Mouse (Mus musculus) embryonic facial prominence, embryonic 15.5 days (tissue): ENCODE data around the gene Drg1. TPM values are rescaled to one million over a fixed set of nuclear protein-coding genes. Genes with fewer than 3 reads are reported as not detected.

Experiments
- ATAC-seq: fragments of 200-750 bp; cut with Nextera tagmentation; 2 replicates; pipeline ENCODE4 v1.8.0; 2017; ENCODE audit warnings: low read depth, moderate TSS enrichment; ENCODE audit not compliant: insufficient number of reproducible peaks, low FRiP score, low TSS enrichment
- H3K27ac ChIP-seq: fragments of 300-500 bp; sonication (generic); replicated peaks from 2 replicates; pipeline ENCODE4 v1.5.1; 2015; ENCODE audit warnings: mild to moderate bottlenecking, inconsistent platforms
- H3K27me3 ChIP-seq: fragments of 300-500 bp; sonication (generic); 2 replicates; pipeline ENCODE4 v1.6.1; 2015; ENCODE audit warnings: inconsistent platforms
- H3K36me3 ChIP-seq: fragments of 300-500 bp; sonication (generic); 2 replicates; pipeline ENCODE4 v1.6.1; 2015; ENCODE audit warnings: mild to moderate bottlenecking, inconsistent platforms
- H3K4me1 ChIP-seq: fragments of 300-500 bp; sonication (generic); 2 replicates; pipeline ENCODE4 v1.6.1; 2015; ENCODE audit warnings: inconsistent platforms
- H3K4me2 ChIP-seq: fragments of 300-500 bp; sonication (generic); replicated peaks from 2 replicates; pipeline ENCODE4 v1.6.1; 2015; ENCODE audit warnings: mild to moderate bottlenecking, inconsistent platforms
- H3K4me3 ChIP-seq: fragments of 300-500 bp; sonication (generic); replicated peaks from 2 replicates; pipeline ENCODE4 v1.5.1; 2015; ENCODE audit warnings: mild to moderate bottlenecking, inconsistent platforms
- H3K9ac ChIP-seq: fragments of 300-500 bp; sonication (generic); 2 replicates; pipeline ENCODE4 v1.6.1; 2015; ENCODE audit warnings: inconsistent platforms
- H3K9me3 ChIP-seq: fragments of 300-500 bp; sonication (generic); replicated peaks from 2 replicates; pipeline ENCODE4 v1.6.1; 2016; ENCODE audit warnings: inconsistent platforms
- WGBS: fragments of 180-500 bp; shearing (Covaris S2); methylation state at CpG from one replicate; pipeline ENCODE4 v1.1.7; 2015; 5-methylcytosine and 5-hydroxymethylcytosine counted together
- polyA plus RNA-seq: library from polyadenylated mRNA; unstranded; fragments of >200 nt; fragmentation: Nextera tagmentation; extraction: Ambion mirVana; gene quantifications from 2 replicates; pipeline ENCODE4 v1.2.1, GENCODE M21; 2015

Gene Drg1
- polyA plus RNA-seq, 1 experiment from 2014 or later = 201 TPM

DNA sequence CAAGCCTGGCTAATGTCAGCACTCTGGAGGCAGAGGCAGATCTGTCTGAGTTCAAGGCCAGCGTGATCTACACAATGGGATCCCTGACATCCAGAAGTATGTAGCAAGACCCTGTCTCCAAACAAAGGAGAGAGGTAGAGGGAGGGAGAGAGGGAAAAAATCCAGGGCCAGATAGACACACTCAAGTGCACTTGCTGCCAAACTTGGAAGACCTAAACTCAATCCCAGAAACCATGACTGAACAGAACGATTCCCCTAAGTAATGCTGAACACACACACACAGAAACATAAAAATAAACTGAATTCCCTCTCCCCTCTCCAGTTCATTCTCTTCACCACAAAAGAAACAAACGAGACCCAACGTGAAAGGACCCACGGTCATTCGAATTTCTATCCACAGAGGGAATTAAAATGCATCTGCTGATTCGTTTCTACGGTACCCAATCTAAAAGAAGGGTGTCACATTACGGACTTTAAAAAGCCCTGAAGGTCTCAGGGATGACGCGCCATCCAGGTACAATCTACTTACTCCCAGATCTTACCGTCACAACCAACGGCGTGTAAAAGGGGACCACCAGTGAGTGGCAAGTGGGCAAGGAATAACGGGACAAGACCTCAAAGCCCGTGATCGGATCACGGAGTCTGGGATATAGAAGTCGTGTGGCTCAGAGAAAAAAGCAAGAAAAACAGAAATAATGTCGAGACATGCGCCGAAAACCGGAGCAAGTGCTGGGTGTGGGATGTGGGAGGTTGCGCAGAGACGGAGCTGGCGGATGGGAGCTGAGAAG lies 730 bp downstream of the Drg1 start:
- Histone ChIP-seq H3K27ac (peak overlapping the region; percentile 97), H3K4me2 (peak overlapping the region; percentile 63), H3K36me3 (peaks cover 30% of the 10 kb centered on the region), H3K27me3 (no peaks in the 10 kb centered on the region), H3K4me1 (peaks cover 15% of the 10 kb centered on the region), H3K9ac (peak overlapping the region; percentile 100), H3K4me3 (peak overlapping the region; percentile 82), H3K9me3 (no peaks in the 10 kb centered on the region)
- ATAC-seq = no peak
- WGBS = 2% methylated on average over 26 of the region's 26 CpGs

DNA sequence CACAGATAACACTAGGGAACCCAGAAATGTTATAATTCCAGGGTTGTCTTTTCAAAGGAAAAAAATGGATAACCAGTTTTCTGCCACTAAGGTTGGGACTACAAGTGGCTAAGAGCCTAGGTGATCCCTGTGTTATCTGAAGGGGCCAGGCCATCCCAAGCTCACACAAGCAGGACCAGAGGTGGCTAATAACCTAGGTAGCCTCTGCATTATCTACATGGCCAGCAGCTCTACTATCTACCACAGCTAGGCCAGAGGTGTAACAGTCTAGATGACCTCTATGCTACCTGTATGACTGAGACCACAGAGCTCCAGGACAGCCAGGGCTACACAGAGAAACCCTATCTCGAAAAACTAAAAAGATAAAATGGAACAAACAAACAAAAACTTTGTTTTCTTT lies 6.7 kb downstream of the Drg1 start:
- Histone ChIP-seq H3K27me3 (no peaks in the 10 kb centered on the region), H3K36me3 (peaks cover 83% of the 10 kb centered on the region), H3K9ac (no peak overlapping the region), H3K4me3 (no peak overlapping the region), H3K9me3 (no peaks in the 10 kb centered on the region), H3K4me2 (no peak overlapping the region), H3K4me1 (peaks cover 5% of the 10 kb centered on the region; the same call in 1 of the 2 replicates), H3K27ac (no peak overlapping the region)
- ATAC-seq = no peak
- whole genome bisulfite sequencing = 94% methylated on average over 1 of the region's 1 CpGs

DNA sequence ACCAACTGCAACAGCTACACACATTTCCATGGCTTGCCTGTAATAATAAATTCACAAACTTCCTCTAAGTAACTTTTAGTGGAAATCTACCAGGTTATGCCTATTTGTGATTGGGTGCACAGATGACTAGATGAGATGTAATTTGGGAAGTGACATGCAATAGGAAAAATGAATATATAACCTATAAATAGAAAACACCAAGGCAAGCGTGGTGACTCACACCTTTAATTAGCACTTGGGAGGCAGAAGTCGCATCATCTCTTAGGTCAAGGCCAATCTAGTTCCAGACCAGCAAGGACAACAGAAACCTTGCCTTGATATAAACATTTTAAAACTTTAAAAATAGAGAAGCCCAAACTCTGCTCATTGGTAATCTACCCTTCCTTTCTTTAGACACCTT lies 18.8 kb downstream of the Drg1 start:
- Histone ChIP-seq H3K4me3 (no peak overlapping the region), H3K4me1 (no peaks in the 10 kb centered on the region), H3K9ac (no peak overlapping the region), H3K27me3 (no peaks in the 10 kb centered on the region), H3K4me2 (no peak overlapping the region), H3K36me3 (peaks cover 89% of the 10 kb centered on the region), H3K27ac (no peak overlapping the region), H3K9me3 (no peaks in the 10 kb centered on the region)
- no peak for ATAC-seq
- WGBS = 77% methylated on average over 2 of the region's 2 CpGs

DNA sequence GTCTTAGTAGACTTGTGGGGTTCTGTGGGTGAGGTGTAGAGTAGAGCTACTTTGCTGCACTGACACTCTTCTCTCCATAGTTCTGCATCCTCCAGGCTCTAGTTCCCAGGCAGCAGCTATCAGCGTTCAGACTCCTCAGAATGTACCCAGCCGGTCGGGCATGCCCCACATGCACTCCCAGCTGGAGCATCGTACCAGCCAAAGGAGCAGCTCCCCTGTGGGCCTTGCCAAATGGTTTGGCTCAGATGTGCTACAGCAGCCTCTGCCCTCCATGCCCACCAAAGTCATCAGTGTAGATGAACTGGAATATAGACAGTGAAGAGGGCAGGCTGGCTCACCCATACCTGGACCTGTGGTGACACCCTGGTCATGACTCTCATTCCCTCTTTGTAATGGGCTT lies 22.4 kb downstream of the Drg1 start:
- no peaks in the 10 kb centered on the region for H3K9me3 ChIP-seq
- H3K27me3 ChIP-seq = no peaks in the 10 kb centered on the region
- H3K27ac ChIP-seq = no peak overlapping the region
- ATAC-seq = no peak
- H3K36me3 ChIP-seq = peaks cover 90% of the 10 kb centered on the region
- H3K9ac ChIP-seq = no peak overlapping the region
- 77% methylated on average over 4 of the region's 4 CpGs for WGBS
- H3K4me1 ChIP-seq = no peaks in the 10 kb centered on the region
- no peak overlapping the region for H3K4me2 ChIP-seq
- H3K4me3 ChIP-seq = no peak overlapping the region

DNA sequence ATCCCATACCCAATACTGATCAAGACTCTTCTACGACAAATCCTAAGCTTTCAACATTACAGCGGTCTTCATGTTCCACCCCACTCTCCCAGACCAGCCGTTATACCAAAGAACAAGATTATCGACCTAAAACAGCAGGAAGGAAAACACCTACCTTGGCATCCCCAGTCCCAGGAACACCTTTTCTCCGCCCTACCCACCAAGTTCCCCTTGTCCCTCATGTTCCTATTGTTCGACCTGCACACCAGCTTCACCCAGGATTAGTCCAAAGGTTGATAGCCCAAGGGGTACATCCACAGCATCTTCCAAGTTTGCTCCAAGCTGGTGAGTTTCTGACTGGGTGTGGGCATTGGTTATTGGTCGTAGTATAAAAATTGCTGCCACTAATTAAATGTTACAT lies 23.8 kb downstream of the Drg1 start:
- 94% methylated on average over 7 of the region's 7 CpGs for WGBS
- H3K27me3 ChIP-seq = no peaks in the 10 kb centered on the region
- no peak for ATAC-seq
- H3K4me3 ChIP-seq = no peak overlapping the region
- no peak overlapping the region for H3K9ac ChIP-seq
- H3K36me3 ChIP-seq = peaks cover 87% of the 10 kb centered on the region
- H3K4me1 ChIP-seq = no peaks in the 10 kb centered on the region
- H3K4me2 ChIP-seq = no peak overlapping the region
- H3K27ac ChIP-seq = no peak overlapping the region
- H3K9me3 ChIP-seq = no peaks in the 10 kb centered on the region

DNA sequence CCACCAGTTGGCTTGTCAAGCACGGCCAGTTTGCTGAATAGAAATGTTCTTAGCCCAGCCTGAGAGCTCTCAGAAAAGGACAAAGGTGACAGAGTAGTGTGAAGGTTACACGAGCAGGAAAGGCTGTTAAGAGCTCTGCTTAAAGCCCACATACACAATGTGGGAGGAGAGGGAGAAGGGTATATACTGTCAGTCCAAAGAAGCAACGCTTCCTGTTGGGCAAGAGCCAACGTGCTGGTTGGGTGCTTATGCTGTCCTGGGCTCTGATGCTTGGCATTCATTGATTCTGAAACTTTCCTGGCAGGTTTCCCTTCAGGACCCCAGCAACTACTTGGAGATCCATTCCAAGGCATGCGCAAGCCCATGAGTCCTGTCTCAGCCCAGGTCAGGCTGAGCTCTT lies 30.9 kb downstream of the Drg1 start:
- no peak overlapping the region for H3K27ac ChIP-seq
- no peak overlapping the region for H3K4me3 ChIP-seq
- no peaks in the 10 kb centered on the region for H3K9me3 ChIP-seq
- no peaks in the 10 kb centered on the region for H3K4me1 ChIP-seq
- 89% methylated on average over 5 of the region's 5 CpGs for WGBS
- no peak for ATAC-seq
- H3K36me3 ChIP-seq = peaks cover 87% of the 10 kb centered on the region
- H3K27me3 ChIP-seq = no peaks in the 10 kb centered on the region
- no peak overlapping the region for H3K9ac ChIP-seq
- H3K4me2 ChIP-seq = no peak overlapping the region

DNA sequence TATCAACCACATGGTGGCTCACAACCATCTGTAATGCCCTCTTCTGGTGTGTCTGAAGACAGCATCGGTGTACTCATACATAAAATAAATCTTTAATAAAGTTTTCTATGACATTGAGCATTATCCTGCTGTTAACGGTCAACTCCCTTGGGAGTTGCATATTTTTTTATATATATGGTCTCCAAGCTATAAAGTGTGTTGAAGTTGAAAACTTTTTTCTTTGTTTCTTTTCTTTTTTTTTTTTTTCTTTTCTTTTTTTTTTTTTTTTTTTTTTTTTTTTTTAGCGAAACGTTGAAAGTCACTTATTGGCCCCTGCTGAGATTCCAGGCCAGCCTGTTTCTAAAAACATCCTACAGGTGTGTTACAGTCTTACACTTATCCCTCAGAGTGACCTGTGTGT lies 32.5 kb downstream of the Drg1 start:
- H3K36me3 ChIP-seq = peaks cover 86% of the 10 kb centered on the region
- no peaks in the 10 kb centered on the region for H3K9me3 ChIP-seq
- no peak overlapping the region for H3K27ac ChIP-seq
- H3K4me3 ChIP-seq = no peak overlapping the region
- WGBS = 94% methylated on average over 4 of the region's 4 CpGs
- no peak for ATAC-seq
- H3K4me1 ChIP-seq = no peaks in the 10 kb centered on the region
- no peak overlapping the region for H3K4me2 ChIP-seq
- H3K27me3 ChIP-seq = no peaks in the 10 kb centered on the region
- no peak overlapping the region for H3K9ac ChIP-seq

DNA sequence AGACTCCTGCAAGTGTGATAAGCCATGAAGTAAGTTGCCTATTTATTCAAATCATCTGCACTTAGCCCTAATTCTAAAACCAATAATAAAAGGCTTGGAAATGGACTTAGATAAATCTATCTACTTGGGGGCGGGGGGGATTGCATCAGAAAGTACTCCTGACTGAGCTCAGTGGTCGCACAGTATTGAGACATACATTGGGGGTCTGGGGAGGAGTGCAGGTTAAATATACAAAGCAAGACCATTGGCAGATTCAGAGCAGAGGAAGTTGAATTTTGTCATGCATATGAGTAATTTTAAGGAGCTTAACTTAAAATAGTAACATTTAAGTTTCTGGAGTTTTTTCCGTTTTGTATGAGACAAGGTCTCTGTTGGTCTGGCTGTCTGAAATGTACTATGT lies 34.0 kb downstream of the Drg1 start:
- Histone ChIP-seq H3K9ac (no peak overlapping the region), H3K4me2 (no peak overlapping the region), H3K9me3 (no peaks in the 10 kb centered on the region), H3K27me3 (no peaks in the 10 kb centered on the region), H3K4me3 (no peak overlapping the region), H3K27ac (no peak overlapping the region), H3K36me3 (peaks cover 81% of the 10 kb centered on the region), H3K4me1 (no peaks in the 10 kb centered on the region)
- no peak for ATAC-seq
- WGBS = 76% methylated on average over 3 of the region's 3 CpGs

DNA sequence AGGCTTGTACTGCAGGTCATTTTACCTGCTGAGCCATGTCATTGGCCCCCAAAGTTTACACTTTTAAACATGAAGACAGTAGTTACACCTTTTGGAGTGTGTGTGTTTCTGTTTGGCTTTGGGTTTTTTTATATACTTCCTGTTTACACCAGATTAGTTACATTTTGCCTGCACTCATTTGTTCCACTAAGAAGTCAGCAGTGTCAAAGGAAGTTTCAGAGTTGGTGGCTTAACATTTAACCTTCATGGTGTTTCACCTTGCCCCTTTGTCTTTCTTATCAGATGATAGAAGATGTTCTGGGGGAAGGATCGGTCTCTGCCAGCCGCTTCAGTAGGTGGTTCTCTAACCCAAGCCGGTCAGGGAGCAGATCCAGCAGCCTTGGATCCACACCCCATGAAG lies 39.1 kb downstream of the Drg1 start:
- 97% methylated on average over 3 of the region's 3 CpGs for WGBS
- H3K27me3 ChIP-seq = no peaks in the 10 kb centered on the region
- no peak overlapping the region for H3K4me3 ChIP-seq
- ATAC-seq = no peak
- no peak overlapping the region for H3K27ac ChIP-seq
- no peaks in the 10 kb centered on the region for H3K9me3 ChIP-seq
- no peaks in the 10 kb centered on the region for H3K4me1 ChIP-seq
- H3K9ac ChIP-seq = no peak overlapping the region
- H3K36me3 ChIP-seq = peaks cover 79% of the 10 kb centered on the region
- no peak overlapping the region for H3K4me2 ChIP-seq

DNA sequence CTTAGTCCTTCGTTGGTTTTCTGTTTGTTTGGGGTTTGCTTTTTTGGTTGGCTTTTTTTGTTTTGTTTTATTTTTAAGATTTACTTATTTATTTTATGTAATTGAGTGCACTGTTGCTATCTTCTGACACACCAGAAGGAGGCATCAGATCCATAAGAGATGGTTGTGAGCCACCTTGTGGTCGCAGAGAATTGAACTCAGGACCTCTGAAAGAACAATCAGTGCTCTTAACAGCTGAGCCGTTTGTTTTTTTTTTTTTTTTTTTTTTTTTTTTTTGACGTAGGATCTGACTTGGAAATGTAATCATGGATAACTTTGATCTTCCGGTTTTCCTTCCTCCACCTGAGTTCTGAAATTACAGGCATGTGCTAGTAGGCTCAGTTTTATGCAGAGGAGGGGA lies 43.1 kb downstream of the Drg1 start:
- Histone ChIP-seq H3K9me3 (no peaks in the 10 kb centered on the region), H3K27ac (no peak overlapping the region), H3K4me3 (no peak overlapping the region), H3K4me2 (no peak overlapping the region), H3K9ac (no peak overlapping the region), H3K36me3 (peaks cover 72% of the 10 kb centered on the region), H3K27me3 (no peaks in the 10 kb centered on the region), H3K4me1 (no peaks in the 10 kb centered on the region)
- 59% methylated on average over 5 of the region's 5 CpGs for WGBS
- no peak for ATAC-seq

DNA sequence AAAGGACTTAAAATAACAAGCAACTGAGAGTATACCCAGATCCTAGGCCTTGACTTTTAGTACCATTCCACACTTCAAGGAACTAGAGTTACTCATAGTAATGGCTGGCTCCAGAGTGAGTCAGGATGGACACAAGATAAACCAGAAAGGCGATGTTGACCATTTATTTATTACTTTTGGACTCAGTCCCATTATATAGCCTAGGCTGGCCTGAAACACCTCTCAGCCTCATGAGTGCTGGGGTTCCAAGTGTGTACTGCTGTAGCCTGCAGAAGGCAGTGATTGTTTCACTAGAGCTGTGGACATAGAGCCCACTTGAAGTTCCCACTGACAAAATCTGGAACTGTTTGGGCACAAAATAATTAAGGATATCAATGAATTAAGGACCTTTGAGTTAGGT lies 53.7 kb downstream of the Drg1 start:
- Histone ChIP-seq H3K9ac (no peak overlapping the region), H3K4me3 (no peak overlapping the region), H3K27me3 (no peaks in the 10 kb centered on the region), H3K4me1 (no peaks in the 10 kb centered on the region), H3K36me3 (peaks cover 65% of the 10 kb centered on the region), H3K9me3 (no peaks in the 10 kb centered on the region), H3K4me2 (no peak overlapping the region), H3K27ac (no peak overlapping the region)
- 92% methylated on average over 1 of the region's 1 CpGs for WGBS
- ATAC-seq = no peak

DNA sequence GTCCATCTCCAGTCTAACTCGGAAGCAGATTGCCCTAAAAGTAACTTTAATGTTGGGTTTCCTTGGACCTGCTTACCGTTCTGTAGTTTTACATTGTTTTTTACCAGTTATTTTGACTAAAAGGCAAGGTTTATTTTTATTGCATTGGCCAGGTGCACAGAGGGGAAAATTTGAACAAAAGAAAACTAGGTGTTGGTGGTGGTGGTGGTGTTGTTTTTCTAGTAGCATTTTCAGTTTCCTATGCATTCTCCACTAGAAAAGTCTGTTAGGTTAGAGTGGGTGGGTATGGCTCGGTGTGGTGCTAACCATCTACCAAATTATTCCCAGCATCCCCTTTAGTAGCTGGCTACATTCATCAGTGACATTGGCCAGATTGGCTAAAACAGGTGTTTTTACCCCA lies 59.4 kb downstream of the Drg1 start:
- no peaks in the 10 kb centered on the region for H3K27me3 ChIP-seq
- no peak overlapping the region for H3K9ac ChIP-seq
- no peaks in the 10 kb centered on the region for H3K4me1 ChIP-seq
- no peaks in the 10 kb centered on the region for H3K9me3 ChIP-seq
- no peak overlapping the region for H3K4me3 ChIP-seq
- no peak for ATAC-seq
- WGBS = 94% methylated on average over 3 of the region's 3 CpGs
- peaks cover 46% of the 10 kb centered on the region for H3K36me3 ChIP-seq
- no peak overlapping the region for H3K4me2 ChIP-seq
- no peak overlapping the region for H3K27ac ChIP-seq
